Mouse (Mus musculus) forelimb bud, embryonic 11.5 days (tissue): Measurements from ENCODE around the gene Sult4a1.

ENCODE experiments used
- DNase-seq: peaks from one replicate; pipeline ENCODE4 v3.0.0-alpha.2; 2012; ENCODE audit warnings: low read depth, low spot score

Sult4a1 gene

DNA sequence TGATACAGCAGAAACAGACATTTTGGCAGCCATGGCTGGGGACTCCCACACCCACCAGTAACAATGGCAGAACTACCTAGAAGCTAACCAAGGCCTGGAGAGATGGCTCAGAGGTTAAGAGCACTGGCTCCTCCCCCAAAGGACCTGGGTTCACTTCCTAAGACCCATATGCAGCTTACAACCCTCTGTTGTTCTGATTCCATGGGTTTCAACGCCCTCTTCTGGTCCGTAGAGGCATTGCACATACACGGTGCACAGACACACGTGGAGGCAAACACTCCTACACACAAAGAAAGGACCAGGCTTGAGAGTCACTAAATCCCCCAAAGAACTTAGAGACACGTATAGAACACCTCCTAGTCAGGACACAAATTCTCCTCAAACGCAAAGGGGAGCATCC is 60.0 kb downstream of the Sult4a1 start:
- DNase-seq: no peak

DNA sequence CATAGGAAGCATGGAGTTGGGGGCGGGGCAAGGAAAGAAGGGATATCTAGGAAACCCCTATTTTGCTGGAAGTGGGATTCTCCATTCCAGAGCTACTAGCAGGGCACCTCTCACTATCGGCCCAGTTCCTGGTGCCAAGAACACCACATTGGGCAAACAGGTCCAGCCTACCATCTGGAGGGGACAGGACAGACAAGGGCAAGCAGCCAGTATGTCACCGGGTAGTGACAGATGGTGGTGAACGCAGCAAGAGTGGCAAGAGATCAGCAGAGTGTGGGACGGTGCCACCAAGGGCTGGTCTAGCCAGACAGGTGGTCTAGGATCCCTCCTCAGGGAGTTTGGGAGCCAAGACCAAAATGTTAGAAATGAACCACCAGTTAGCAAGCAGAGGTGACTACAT is 68.5 kb downstream of the Sult4a1 start:
- no peak for DNase-seq
